Mouse (Mus musculus) megakaryocyte, adult 5-6 weeks (primary cell): ENCODE measurements around the gene H2-T24. TPM values are rescaled to one million over a fixed set of nuclear protein-coding genes. Genes with fewer than 3 reads are reported as not detected.
"Not testable (repeated sequence)": the region's sequence is repeated elsewhere in the genome, so short reads cannot be mapped to it uniquely, and the experiment has no call there.

Experiments used
- ATAC-seq: 2 replicates; pipeline ENCODE4 v1.8.0; 2016; ENCODE audit warnings: mild to moderate bottlenecking, inconsistent platforms; ENCODE audit not compliant: poor library complexity, severe bottlenecking
- total RNA-seq, 2 experiments: library from RNA; stranded (forward) in 1 of 2; stranded (reverse) in 1 of 2; fragments of 153-499, 151-499 nt in 1 of 2; fragments of 221-1000, 200-1000 nt in 1 of 2; gene quantifications; 2 replicates each; pipeline versions ENCODE4 v1.2.3 to v1.2.4; 2015 to 2017

The H2-T24 gene
- total RNA-seq, 2 experiments from 2014 or later: 19.5 to 85.4 TPM

- no peak for ATAC-seq
Observed at GRCm38 (mm10) chr17:36025197-36025596, 4.8 kb upstream of the H2-T24 start.

DNA sequence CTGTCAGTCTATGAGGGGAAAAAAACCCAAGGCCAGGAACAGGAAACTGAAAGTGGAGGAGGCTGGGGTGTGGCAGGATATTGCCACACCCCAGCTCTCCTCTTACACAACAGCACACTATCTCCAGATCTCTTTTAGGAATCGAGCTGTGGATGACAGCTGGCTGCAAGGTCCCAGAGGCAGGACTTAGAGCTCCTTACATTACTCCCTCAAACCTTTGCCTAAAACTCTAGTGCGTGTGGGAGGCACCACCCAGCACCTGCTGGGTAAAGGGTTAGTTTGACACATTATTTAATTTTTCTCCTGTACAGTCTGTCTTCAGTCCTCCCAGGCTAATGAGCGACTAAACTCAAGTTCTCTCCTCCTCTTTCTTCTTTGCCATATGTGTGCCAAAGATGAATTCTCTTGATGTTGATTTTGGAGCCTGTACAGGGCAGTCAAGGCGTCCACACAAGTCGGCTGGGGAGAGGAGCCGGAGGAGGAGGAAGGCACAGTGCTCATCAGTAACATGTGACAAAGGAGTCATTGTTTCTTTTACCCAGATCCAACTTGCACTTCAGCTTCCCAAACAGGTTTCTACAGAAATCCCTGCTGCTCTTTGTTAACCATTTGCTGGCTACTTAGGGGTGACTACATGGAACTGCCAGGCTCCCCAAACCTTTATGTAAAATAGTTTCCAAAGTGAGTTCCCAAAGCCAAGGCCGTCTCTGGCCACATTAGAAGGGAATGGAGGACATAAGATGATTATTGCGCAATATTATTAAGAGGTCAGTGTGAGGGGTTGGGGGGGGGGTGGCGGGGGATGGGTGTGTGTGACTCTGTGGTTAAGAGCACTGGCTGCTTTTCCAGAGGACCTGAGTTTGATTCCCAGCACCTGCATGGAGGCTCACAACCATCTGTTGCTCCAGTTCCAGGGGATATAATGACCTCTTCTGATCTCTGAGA, 3.6 kb upstream of the H2-T24 start:
- ATAC-seq: peak; percentile 69

GRCm38 (mm10) chr17:36022922-36023321, 2.6 kb upstream of the H2-T24 start:
- no peak for ATAC-seq

DNA sequence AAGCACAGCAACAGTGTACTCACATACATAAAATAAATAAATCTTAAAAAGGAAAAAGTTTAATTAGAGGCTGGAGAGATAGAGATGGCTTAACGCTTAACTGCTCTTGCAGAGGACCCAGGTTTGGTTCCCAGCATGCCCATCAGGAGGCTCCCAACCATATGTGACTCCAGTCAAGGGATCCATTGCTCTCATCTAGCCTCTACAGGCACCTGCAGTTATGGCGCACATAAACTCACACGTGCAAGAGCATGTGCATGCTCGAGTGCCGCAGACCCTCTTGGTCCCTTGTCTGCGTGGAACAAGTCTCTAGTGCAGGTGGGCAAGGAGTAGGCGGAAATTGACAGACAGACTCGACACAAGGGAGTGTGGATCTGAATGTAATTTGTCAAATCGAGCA, 1.7 kb upstream of the H2-T24 start:
- no peak for ATAC-seq

DNA sequence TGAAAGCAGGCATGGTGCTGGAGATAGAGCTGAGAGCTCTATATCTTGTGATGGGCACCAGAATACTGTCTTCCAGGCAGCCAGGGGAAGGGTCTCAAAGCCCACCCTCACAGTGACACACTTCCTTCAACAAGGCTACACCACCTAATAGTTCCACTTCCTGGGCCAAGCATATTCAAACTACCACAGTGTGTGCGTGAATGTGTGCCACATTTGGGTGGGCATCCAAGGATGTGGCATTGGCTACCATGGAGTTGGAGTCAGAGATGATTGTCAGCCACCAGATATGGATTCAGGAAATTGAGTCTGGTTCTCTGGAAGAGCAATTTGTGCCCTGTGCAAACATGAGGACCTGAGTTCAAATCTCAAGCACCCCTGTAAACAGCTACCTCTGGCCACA, 949 bp upstream of the H2-T24 start:
- ATAC-seq: no peak

- no peak for ATAC-seq
Observed at GRCm38 (mm10) chr17:36019519-36019918, 841 bp downstream of the H2-T24 start.

- ATAC-seq: no peak
Observed at GRCm38 (mm10) chr17:36018979-36019378, 1.4 kb downstream of the H2-T24 start.

DNA sequence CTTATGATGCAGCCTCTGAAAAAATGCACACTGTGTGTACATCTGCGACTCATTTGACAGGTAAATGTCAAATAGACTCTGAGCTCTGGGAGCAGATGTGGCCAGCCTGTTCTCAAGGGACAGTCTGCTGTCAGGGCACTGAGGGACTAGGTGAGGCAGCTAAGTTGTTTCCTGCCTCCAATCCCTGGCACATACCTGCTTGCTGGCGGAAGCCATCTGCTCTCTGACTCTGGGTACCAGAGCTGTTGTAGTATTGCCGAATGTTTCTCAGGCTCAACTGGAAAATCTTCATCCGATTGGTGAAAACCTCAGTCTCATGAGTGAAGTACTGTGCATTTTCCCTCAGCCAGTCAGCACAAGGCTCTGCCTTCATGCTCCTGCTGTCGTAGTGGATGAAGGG, 3.3 kb downstream of the H2-T24 start:
- no peak for ATAC-seq

DNA sequence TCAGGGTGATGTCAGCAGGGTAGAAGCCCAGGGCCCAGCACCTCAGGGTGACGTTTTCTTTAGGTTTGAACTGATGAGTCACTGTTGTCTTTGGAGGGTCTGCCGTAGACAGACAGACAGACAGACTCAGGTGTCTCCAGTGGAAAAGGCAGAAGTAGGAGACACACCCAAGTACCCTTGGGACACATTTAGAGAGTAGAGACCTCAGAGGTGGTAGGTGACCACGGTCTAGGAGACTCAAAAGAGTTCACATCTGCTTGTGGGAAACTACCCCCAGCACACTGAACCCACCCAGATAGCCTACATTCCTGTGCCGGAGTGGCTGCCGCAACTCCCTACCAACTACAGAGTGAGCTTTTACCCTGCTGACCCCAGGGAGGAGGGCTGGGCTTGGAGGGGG, 5.4 kb downstream of the H2-T24 start:
- ATAC-seq: no peak

DNA sequence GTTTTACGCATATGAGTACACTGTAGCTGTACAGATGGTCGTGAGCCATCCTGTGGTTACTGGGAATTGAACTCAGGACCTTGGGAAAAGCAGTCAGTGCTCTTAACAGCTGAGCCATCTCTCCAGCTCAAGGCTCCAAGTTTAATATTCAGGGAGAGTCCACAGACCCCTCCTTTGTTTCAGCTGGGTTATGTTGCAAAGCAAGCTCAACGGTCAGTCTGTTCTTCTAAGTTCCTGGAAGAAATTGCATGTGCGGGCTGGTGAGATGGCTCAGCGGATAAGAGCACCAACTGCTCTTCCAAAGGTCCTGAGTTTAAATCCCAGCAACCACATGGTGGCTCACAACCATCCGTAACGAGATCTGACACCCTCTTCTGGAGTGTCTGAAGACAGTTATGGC, 16.0 kb downstream of the H2-T24 start:
- not testable (repeated sequence) for ATAC-seq

GRCm38 (mm10) chr17:36003331-36003730, 17.0 kb downstream of the H2-T24 start:
- ATAC-seq: no peak

DNA sequence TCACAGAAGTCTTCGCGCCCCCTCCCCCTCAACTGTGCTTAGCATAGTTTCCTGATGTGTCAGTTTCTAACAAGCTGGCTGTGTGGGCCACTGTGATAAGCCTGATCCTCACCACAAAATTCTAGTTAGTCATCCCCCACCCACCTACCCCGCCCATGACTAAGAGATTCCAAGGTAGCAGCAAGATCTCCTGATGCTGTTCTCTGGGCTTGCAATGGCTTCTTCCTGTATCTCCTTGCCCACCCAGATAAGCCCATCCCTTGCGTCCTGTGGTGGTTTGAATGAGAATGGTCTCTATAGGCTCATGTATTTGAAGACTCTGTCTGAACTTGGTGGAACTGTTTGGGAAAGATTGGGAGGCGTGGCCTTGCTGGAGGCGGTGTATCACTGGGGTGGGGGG, 18.4 kb downstream of the H2-T24 start:
- ATAC-seq: no peak

DNA sequence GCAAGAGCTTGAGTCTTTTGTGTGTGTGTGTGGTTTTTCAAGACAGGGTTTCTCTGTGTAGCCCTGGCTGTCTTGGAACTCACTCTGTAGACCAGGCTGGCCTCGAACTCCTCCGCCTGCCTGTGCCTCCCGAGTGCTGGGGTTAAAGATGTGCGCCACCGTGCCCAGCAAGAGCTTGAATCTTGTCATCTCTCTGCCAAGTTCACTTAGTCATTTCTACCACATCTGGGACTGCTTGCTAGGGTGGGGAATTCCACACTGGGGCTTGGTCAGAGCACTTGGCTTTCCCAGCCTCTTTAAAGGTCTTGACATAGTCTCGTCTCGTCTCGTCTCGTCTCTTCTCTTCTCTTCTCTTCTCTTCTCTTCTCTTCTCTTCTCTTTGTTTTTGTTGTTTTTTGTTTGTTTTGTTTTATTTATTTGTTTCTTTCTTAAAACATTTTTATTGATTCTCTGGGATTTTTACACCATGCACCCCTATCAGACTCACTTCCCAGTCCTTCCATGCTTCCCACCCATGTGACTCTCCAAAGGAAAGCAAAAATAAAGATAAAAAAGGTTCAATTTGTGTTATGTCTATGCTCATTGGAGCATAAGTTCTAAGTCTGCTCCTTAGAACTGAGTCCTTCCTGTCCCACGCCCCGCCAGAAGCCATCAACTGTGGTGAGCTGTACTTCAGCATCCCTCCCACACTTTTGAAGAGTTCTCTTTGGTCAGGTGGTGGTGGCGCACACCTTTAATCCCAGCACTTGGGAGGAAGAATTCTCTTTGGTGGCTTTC, 19.1 kb downstream of the H2-T24 start:
- no peak for ATAC-seq

DNA sequence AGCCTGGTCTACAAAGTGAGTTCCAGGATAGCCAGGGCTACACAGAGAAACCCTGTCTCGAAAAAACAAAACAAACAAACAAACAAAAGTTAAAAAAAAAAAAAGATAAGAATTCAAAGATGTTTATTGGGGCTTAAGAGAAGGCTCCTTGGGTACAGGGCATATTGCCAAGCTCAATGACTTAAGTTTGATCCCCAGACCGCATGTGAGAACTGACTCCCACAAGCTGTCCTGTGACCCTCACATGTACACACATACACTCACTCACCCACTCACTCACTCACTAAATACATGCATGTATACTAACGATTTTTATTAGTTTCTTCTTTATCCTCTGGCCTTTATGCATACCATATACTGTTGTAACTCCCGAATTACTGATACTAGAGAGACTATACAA, 20.0 kb downstream of the H2-T24 start:
- ATAC-seq: no peak

- peak; percentile 11; the same call in 1 of the 2 replicates for ATAC-seq
Observed at GRCm38 (mm10) chr17:35999356-35999755, 21.0 kb downstream of the H2-T24 start.

- no peak for ATAC-seq
Observed at GRCm38 (mm10) chr17:35998545-35999305, 21.6 kb downstream of the H2-T24 start.

- ATAC-seq: peak; percentile 48
Observed at GRCm38 (mm10) chr17:35997713-35998510, 22.4 kb downstream of the H2-T24 start.

- ATAC-seq: peak; percentile 72
Observed at GRCm38 (mm10) chr17:35996949-35997348, 23.4 kb downstream of the H2-T24 start.

DNA sequence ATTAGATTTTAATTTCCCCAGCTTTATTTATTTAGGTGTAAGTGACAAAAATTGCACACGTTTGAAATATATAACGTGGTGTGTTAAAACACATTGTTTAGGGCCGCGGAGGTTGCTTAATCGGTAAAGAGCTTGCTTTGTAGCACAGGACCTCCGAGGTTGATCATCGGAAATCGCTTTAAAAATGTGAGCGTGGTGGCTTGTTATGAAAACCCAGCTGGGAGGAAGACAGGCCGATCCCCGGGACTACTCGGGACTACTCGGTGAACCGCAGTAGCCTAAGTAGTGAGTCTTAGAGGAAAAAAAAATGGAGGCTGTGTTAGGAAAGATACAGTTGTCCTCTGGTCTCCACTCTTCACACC, 25.5 kb downstream of the H2-T24 start:
- ATAC-seq: no peak

DNA sequence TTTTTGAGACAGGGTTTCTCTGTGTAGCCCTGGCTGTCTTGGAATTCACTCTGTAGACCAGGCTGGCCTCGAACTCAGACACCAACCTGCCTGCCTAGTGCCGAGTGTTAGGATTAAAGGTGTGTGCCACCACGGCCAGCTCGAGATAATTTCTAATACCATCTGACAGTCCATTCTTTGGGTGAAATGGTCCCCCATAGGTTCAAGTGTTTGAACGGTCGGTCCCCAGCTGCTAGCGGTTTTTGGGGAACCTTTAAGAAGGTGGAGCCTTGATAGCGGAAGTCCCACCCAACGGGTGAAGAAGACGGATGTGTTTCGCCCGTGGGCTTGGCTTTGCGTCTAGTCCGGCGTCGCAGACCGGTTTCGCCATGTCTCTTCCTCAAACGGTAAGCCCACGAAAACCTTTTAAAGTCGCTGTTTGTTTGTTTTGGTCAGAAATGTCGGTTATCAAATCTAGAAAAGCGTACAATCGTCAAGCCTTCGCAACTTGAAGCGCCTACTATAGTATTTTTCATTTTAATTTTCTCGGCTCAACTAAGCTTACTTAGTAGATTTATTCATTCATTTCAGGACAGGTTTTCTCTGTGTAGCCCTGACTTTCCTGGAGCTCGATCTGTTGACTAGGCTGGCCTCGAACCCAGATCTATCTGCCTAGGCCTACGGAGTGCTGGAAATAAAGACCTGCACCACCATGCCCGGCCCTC, 26.0 kb downstream of the H2-T24 start:
- peak; percentile 71 for ATAC-seq
